Mouse (Mus musculus): ENCODE results near the gene G3bp2. TPM values are rescaled to one million over a fixed set of nuclear protein-coding genes. Genes with fewer than 3 reads are reported as not detected.

Gene G3bp2
- 380 TPM for polyA plus RNA-seq (2014; fragmentation: Illumina TruSeq; extraction: RNeasy Lipid Tissue Mini Kit (QIAGEN cat#74804))

GRCm38 (mm10) chr5:92083417-92084038 lies at the start of gene G3bp2:
Gene G3bp2 (minus strand): TSS chr5:92083719.

GRCm38 (mm10) chr5:92043783-92044182 lies 39.7 kb downstream of the G3bp2 start, which contains the start of gene Cdkl2:
Gene Cdkl2 (minus strand): TSS chr5:92043883.

Other genes starting within 250 kb of the G3bp2 start
- 93.6 TPM for gene Rchy1, start 120.7 kb downstream of the G3bp2 start, polyA plus RNA-seq (2014; fragmentation: Illumina TruSeq; extraction: RNeasy Lipid Tissue Mini Kit (QIAGEN cat#74804))
- gene Odaph, start 96.2 kb downstream of the G3bp2 start, polyA plus RNA-seq (2014; fragmentation: Illumina TruSeq; extraction: RNeasy Lipid Tissue Mini Kit (QIAGEN cat#74804)) = not detected
- gene Cdkl2, start 39.8 kb downstream of the G3bp2 start, polyA plus RNA-seq (2014; fragmentation: Illumina TruSeq; extraction: RNeasy Lipid Tissue Mini Kit (QIAGEN cat#74804)) = 12.3 TPM
- 144 TPM for gene Uso1, start 54.2 kb upstream of the G3bp2 start, polyA plus RNA-seq (2014; fragmentation: Illumina TruSeq; extraction: RNeasy Lipid Tissue Mini Kit (QIAGEN cat#74804))
- gene U90926, start 131.7 kb upstream of the G3bp2 start, polyA plus RNA-seq (2014; fragmentation: Illumina TruSeq; extraction: RNeasy Lipid Tissue Mini Kit (QIAGEN cat#74804)) = not detected
- gene Ppef2, start 172.6 kb upstream of the G3bp2 start, polyA plus RNA-seq (2014; fragmentation: Illumina TruSeq; extraction: RNeasy Lipid Tissue Mini Kit (QIAGEN cat#74804)) = 0.51 TPM
- gene Naaa, start 194.5 kb upstream of the G3bp2 start, polyA plus RNA-seq (2014; fragmentation: Illumina TruSeq; extraction: RNeasy Lipid Tissue Mini Kit (QIAGEN cat#74804)) = 15.6 TPM
- gene Sdad1, start 226.8 kb upstream of the G3bp2 start, polyA plus RNA-seq (2014; fragmentation: Illumina TruSeq; extraction: RNeasy Lipid Tissue Mini Kit (QIAGEN cat#74804)) = 25.8 TPM
- 5.1 TPM for gene Cxcl9, start 244.4 kb upstream of the G3bp2 start, polyA plus RNA-seq (2014; fragmentation: Illumina TruSeq; extraction: RNeasy Lipid Tissue Mini Kit (QIAGEN cat#74804))
- gene Art3, start 248.1 kb upstream of the G3bp2 start, polyA plus RNA-seq (2014; fragmentation: Illumina TruSeq; extraction: RNeasy Lipid Tissue Mini Kit (QIAGEN cat#74804)) = 18.2 TPM

Data from ovary, adult 10 weeks (tissue).